Mouse (Mus musculus): ENCODE data around the gene Pik3r4. TPM values are rescaled to one million over a fixed set of nuclear protein-coding genes. Genes with fewer than 3 reads are reported as not detected.

Gene Pik3r4
- polyA plus RNA-seq, 1 experiment from 2014 or later: 25.8 TPM

DNA sequence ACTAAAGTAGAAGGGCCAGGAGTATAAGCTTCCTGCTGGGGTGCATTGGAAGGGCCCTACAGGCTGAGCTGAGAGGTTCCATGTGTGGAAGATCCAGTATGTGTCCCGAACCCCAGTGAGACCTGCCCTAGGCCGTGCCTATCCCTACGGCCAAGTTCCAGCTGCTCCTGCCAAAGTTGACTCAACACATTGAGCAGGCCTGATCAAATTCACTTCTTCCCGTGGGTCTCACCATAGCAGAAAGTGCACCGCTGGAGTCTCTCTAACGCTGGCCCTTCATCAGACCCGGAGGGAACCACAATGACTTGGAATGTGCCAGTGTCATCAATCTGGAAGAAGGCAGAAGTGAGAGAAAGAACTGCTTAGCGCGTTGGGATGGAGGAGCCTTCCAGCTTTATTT lies 59.2 kb downstream of the Pik3r4 start:
- Histone ChIP-seq H3K9ac (no peak overlapping the region), H3K27ac (no peak overlapping the region), H3K36me3 (replicated peaks) (no peaks in the 10 kb centered on the region), H3K27me3 (no peaks in the 10 kb centered on the region), H3K9me3 (no peaks in the 10 kb centered on the region), H3K4me3 (replicated peaks) (no peak overlapping the region), H3K4me2 (no peak overlapping the region), H3K4me1 (no peaks in the 10 kb centered on the region)
- WGBS: 84% methylated on average over 9 of the region's 9 CpGs
- no peak for ATAC-seq (ENCODE audit: low FRiP score)

DNA sequence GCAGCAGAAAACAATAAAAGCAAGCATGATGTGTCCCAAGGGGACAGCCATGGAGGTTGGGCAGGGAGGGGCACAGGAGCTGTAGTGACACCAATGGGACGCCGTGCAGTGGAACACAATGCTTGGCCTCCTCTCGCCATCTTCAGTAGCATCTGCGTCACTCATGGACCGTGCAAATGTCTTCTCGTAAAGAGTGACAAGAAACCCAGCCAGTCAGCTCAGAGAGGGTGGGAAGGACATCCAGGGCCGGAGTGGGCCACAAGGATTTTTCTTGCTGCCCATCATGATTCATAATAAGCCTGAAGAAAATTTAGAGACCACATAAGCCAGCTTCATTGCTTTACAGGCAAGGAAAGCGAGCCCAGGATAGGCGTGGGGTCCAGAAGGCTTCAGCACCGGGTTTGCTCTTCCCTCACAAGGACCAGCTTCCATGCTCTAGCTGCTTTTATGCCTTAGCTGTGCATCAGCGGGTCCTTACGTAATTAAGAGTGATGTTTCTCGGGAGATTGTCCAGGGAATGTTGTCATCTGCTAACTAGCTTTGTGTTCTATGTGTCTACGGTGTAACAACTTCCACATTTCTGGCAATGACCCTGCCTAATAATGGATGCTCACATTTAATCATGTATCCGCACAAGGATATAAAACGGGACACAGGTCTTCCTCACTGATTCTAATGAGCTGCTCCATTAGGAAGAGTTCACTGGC lies 61.6 kb downstream of the Pik3r4 start:
- no peaks in the 10 kb centered on the region for H3K9me3 ChIP-seq
- H3K9ac ChIP-seq: no peak overlapping the region
- no peak for ATAC-seq (ENCODE audit: low FRiP score)
- 86% methylated on average over 16 of the region's 16 CpGs for WGBS
- H3K36me3 ChIP-seq (replicated peaks): no peaks in the 10 kb centered on the region
- H3K27ac ChIP-seq: no peak overlapping the region
- no peaks in the 10 kb centered on the region for H3K4me1 ChIP-seq
- no peak overlapping the region for H3K4me2 ChIP-seq
- no peak overlapping the region for H3K4me3 ChIP-seq (replicated peaks)
- no peaks in the 10 kb centered on the region for H3K27me3 ChIP-seq

DNA sequence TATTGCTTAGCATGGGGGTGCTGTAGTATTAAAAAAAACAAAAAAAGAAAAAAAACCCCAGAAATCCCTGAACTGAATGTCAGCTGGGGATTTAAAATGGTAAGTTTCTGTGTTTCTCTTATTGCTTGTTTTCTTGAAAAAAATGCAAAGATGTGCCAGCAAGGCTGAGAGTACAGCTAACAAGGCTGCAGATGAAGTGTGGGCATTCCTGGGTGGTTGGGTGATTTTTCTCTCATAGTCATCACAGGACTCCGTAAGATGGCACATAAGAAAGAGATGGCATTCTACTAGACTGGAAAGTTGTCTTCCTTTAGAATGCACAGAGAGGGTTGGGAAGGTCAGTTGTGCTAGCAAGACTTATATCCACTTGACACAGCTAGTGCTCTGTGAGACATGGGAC lies 62.2 kb downstream of the Pik3r4 start:
- H3K27ac ChIP-seq: no peak overlapping the region
- no peaks in the 10 kb centered on the region for H3K36me3 ChIP-seq (replicated peaks)
- H3K9me3 ChIP-seq: no peaks in the 10 kb centered on the region
- H3K27me3 ChIP-seq: no peaks in the 10 kb centered on the region
- ATAC-seq (ENCODE audit: low FRiP score): no peak
- no peak overlapping the region for H3K4me3 ChIP-seq (replicated peaks)
- WGBS: 94% methylated on average over 1 of the region's 1 CpGs
- no peak overlapping the region for H3K9ac ChIP-seq
- no peaks in the 10 kb centered on the region for H3K4me1 ChIP-seq
- no peak overlapping the region for H3K4me2 ChIP-seq

DNA sequence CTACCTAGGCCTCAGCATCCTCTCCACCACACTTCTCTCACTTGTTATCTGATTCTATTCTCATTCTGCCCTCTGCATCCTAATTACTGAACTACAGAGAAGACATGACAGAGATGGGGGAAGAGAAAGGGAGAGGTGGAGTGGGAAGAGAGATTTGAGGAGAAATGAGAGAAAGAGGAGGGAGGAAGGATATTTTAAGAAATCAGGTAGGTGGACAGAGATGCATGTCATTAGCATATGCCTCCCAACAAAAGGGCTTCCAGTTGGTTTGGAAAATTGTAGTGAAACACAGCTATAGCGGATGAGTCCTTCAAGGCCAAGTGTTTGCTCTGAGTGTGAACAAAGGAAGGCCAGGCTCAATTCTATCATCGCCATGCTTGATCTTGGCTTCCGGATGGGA lies 69.3 kb downstream of the Pik3r4 start:
- no peak overlapping the region for H3K9ac ChIP-seq
- no peak for ATAC-seq (ENCODE audit: low FRiP score)
- H3K27ac ChIP-seq: no peak overlapping the region

DNA sequence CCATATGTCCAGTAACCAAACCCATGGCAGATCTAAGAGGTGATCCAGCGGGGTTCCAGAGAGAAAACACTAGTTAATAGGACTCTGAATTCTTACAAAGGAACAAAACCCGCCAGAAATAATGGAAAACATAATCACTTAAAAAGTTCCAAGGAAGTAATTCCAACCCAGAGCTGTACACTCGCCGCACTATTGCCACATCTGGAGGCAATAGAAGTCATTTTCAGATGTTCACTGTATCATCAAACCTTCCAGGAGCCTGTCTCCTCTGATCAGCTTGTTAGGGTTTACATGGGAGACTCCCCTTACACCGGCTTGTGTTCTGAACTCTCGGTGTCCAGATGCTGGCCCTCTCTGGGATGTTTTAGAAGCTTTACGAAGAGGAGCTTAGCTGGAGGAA lies 76.6 kb downstream of the Pik3r4 start:
- Histone ChIP-seq H3K9ac (no peak overlapping the region), H3K9me3 (no peaks in the 10 kb centered on the region), H3K36me3 (replicated peaks) (no peaks in the 10 kb centered on the region), H3K27me3 (no peaks in the 10 kb centered on the region), H3K4me1 (no peaks in the 10 kb centered on the region; the same call in 1 of the 2 replicates), H3K27ac (no peak overlapping the region), H3K4me3 (replicated peaks) (no peak overlapping the region), H3K4me2 (no peak overlapping the region)
- 79% methylated on average over 7 of the region's 7 CpGs for WGBS
- ATAC-seq (ENCODE audit: low FRiP score): no peak

More for the DNA sequence above, 69.3 kb downstream of the Pik3r4 start:
- Histone ChIP-seq H3K4me3 (replicated peaks) (no peak overlapping the region), H3K4me2 (no peak overlapping the region), H3K36me3 (replicated peaks) (no peaks in the 10 kb centered on the region), H3K4me1 (no peaks in the 10 kb centered on the region), H3K27me3 (no peaks in the 10 kb centered on the region), H3K9me3 (no peaks in the 10 kb centered on the region)
- WGBS: 93% methylated on average over 3 of the region's 3 CpGs

DNA sequence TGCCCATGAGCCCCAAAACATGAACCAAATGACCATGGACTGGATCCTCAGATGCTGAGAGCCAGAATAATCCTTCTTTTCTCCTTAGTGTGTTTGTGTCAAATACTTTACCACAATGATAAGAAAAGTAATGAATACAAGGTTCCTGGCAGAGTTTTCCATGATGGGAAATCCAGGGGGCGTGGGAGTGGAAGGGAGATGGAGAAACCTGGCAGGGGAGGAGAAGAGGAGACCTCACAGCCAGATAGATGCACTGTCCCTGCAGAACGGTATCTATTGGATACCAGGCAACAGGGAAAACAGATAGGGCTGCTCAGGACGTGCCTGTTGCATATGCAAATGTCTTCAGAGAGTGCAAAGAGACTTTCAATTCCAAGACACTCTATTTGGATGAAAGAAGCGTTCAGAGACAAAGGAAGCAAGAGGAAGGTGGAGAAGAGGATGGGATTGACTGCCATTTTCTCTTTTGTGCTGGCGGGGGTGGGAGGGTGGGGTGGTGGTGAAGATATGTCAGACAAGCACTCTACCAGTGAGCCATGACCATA lies 77.1 kb downstream of the Pik3r4 start:
- Histone ChIP-seq H3K27me3 (no peaks in the 10 kb centered on the region), H3K9me3 (no peaks in the 10 kb centered on the region)
- no peak for ATAC-seq (ENCODE audit: low FRiP score)

DNA sequence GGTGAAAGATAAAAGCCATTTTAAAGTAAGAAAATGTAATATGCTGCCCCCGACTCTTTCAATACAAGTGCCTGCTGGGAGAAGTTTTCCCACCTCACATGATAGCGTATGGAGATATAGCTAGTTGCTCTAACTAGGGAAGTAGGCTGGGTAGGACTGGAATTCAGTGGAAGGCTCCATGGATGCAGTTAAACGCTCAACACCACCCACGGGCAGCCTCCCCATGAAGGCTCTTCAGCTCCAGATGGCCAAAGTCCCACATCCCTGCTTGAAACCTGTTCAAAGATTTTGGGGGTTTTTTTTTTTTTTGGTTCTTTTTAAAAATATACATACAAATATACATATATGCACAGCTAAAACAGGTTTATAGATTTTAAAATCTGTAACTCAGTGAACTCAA lies 77.7 kb downstream of the Pik3r4 start:
- H3K4me1 ChIP-seq: no peaks in the 10 kb centered on the region; the same call in 1 of the 2 replicates
- H3K27me3 ChIP-seq: no peaks in the 10 kb centered on the region
- no peak overlapping the region for H3K27ac ChIP-seq
- no peak overlapping the region for H3K4me3 ChIP-seq (replicated peaks)
- no peak for ATAC-seq (ENCODE audit: low FRiP score)
- H3K4me2 ChIP-seq: no peak overlapping the region
- H3K36me3 ChIP-seq (replicated peaks): no peaks in the 10 kb centered on the region
- no peak overlapping the region for H3K9ac ChIP-seq
- H3K9me3 ChIP-seq: no peaks in the 10 kb centered on the region
- WGBS: 96% methylated on average over 4 of the region's 4 CpGs

More for the DNA sequence above, 77.1 kb downstream of the Pik3r4 start:
- Histone ChIP-seq H3K4me1 (no peaks in the 10 kb centered on the region; the same call in 1 of the 2 replicates), H3K36me3 (replicated peaks) (no peaks in the 10 kb centered on the region), H3K4me2 (no peak overlapping the region), H3K4me3 (replicated peaks) (no peak overlapping the region), H3K9ac (no peak overlapping the region), H3K27ac (no peak overlapping the region)
- WGBS: 45% methylated on average over 5 of the region's 5 CpGs

DNA sequence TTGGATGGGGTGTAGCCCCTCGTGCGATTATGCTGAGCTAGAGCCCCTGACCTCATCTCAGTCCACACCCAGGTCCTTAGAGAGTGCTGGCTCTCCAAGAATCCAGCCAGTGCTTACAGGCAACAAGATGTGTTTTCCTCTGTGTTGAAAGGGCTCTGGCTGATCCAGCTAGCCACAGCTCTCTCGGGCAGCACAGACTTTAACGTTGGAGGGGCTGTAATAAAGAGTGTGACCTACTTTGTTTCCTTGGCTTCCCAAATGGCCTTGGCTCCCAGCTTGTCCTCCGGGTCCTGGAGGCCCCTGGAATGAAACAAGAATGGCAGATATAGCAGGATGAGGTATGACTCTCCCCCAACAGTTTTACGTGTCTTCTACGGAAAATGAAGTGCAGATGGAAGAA lies 89.2 kb downstream of the Pik3r4 start:
- Histone ChIP-seq H3K4me2 (no peak overlapping the region), H3K27ac (no peak overlapping the region), H3K9ac (no peak overlapping the region), H3K4me3 (replicated peaks) (no peak overlapping the region), H3K36me3 (replicated peaks) (no peaks in the 10 kb centered on the region), H3K4me1 (peaks cover 3% of the 10 kb centered on the region; the same call in 1 of the 2 replicates), H3K9me3 (no peaks in the 10 kb centered on the region), H3K27me3 (no peaks in the 10 kb centered on the region)
- WGBS: 81% methylated on average over 7 of the region's 7 CpGs
- no peak for ATAC-seq (ENCODE audit: low FRiP score)

DNA sequence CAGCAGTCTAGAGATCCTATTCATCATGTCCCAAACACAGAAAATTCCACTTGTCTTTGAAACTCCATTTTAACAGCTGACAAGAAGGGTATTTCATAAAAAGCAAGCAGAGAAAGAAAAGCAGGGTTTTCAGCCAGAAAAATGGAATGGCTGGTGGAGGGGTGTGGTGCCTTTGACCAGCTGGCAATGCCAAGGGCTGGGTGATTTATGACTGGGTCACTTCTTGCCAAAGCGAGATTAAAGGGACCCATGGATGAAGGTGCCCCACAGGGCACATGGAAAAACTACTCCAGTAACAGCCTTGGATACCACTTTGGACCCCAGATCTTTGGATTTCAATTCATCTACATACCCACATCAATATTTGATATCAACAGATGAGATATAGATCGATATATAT lies 91.9 kb downstream of the Pik3r4 start:
- no peak overlapping the region for H3K27ac ChIP-seq
- no peak overlapping the region for H3K4me2 ChIP-seq
- ATAC-seq (ENCODE audit: low FRiP score): no peak
- peaks cover 3% of the 10 kb centered on the region; the same call in 1 of the 2 replicates for H3K4me1 ChIP-seq
- H3K4me3 ChIP-seq (replicated peaks): no peak overlapping the region
- H3K36me3 ChIP-seq (replicated peaks): no peaks in the 10 kb centered on the region
- no peaks in the 10 kb centered on the region for H3K9me3 ChIP-seq
- WGBS: 90% methylated on average over 2 of the region's 2 CpGs
- no peak overlapping the region for H3K9ac ChIP-seq
- no peaks in the 10 kb centered on the region for H3K27me3 ChIP-seq

DNA sequence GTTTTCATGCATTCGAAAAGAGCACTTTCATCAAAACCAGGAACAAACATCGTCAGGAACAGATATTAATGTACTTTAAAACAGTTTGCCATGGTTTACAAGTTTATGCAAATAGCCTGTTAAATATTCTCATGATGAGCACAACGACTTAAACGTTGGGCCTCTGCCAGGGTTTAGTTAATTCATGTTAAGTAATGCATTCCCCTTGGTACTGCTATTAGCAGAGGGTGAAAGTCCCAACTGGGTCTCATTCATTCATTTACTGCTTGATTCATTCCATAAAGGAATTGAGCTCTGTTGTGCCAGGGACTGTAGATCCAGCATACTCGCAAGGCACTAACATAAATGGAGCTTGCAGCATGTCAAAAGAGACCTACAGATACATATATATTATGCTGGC lies 92.4 kb downstream of the Pik3r4 start:
- no peak for ATAC-seq (ENCODE audit: low FRiP score)

More for the DNA sequence above, 92.4 kb downstream of the Pik3r4 start:
- H3K4me3 ChIP-seq (replicated peaks): no peak overlapping the region
- no peaks in the 10 kb centered on the region for H3K27me3 ChIP-seq
- no peak overlapping the region for H3K9ac ChIP-seq
- no peak overlapping the region for H3K27ac ChIP-seq
- H3K4me1 ChIP-seq: peaks cover 3% of the 10 kb centered on the region; the same call in 1 of the 2 replicates
- WGBS: 59% methylated on average over 5 of the region's 5 CpGs
- H3K4me2 ChIP-seq: no peak overlapping the region
- H3K9me3 ChIP-seq: no peaks in the 10 kb centered on the region
- no peaks in the 10 kb centered on the region for H3K36me3 ChIP-seq (replicated peaks)

Other genes starting within 250 kb of the Pik3r4 start
- gene Aste1, start 247.6 kb upstream of the Pik3r4 start, polyA plus RNA-seq (2016; fragmentation: Nextera tagmentation; extraction: Ambion mirVana): 15.8 and 17.4 TPM in 2 replicates
- gene Nek11, start 247.5 kb upstream of the Pik3r4 start, polyA plus RNA-seq (2016; fragmentation: Nextera tagmentation; extraction: Ambion mirVana): 0.70 and 1.0 TPM in 2 replicates
- gene Atp2c1, start 115.7 kb upstream of the Pik3r4 start, polyA plus RNA-seq (2016; fragmentation: Nextera tagmentation; extraction: Ambion mirVana): 77.4 and 82.1 TPM in 2 replicates
- 0.10 and 0.17 TPM in 2 replicates for gene Col6a6, start 185.2 kb downstream of the Pik3r4 start, polyA plus RNA-seq (2016; fragmentation: Nextera tagmentation; extraction: Ambion mirVana)